Mouse (Mus musculus) lung, postnatal 36 days (tissue): ENCODE results near the gene Opn1sw.

ENCODE experiments used
- DNase-seq: peaks from one replicate; pipeline ENCODE4 v3.0.0; 2022; ENCODE audit warnings: mixed read lengths

Opn1sw gene

GRCm38 (mm10) chr6:29326961-29327360, 61.3 kb downstream of the Opn1sw start:
- DNase-seq, result no peak
